Mouse (Mus musculus) ES-Bruce4 (cell line): ENCODE results near the gene Orm3. TPM values are rescaled to one million over a fixed set of nuclear protein-coding genes. Genes with fewer than 3 reads are reported as not detected.

Experiments
- H3K27ac ChIP-seq: 2 replicates; pipeline ENCODE4 v1.5.1; 2012; ENCODE audit warnings: low read length, inconsistent platforms; ENCODE audit not compliant: insufficient read depth
- H3K27me3 ChIP-seq: 2 replicates; pipeline ENCODE4 v1.6.1; 2012; ENCODE audit warnings: mild to moderate bottlenecking, low read length, inconsistent platforms; ENCODE audit not compliant: control insufficient read depth, poor library complexity, insufficient read depth, severe bottlenecking
- H3K36me3 ChIP-seq: 2 replicates; pipeline ENCODE4 v1.6.1; 2012; ENCODE audit warnings: inconsistent platforms, mild to moderate bottlenecking, low read length, moderate library complexity; ENCODE audit not compliant: control insufficient read depth, poor library complexity, insufficient read depth, severe bottlenecking
- H3K4me1 ChIP-seq: one replicate; pipeline ENCODE4 v1.8.1; 2011; ENCODE audit warnings: low read length; ENCODE audit not compliant: control insufficient read depth, insufficient read depth
- H3K4me3 ChIP-seq: 2 replicates; pipeline ENCODE4 v1.5.1; 2011; ENCODE audit warnings: low read depth, mild to moderate bottlenecking, low read length
- H3K9ac ChIP-seq: 2 replicates; pipeline ENCODE4 v1.6.1; 2012; ENCODE audit warnings: low read depth, mild to moderate bottlenecking, inconsistent platforms; ENCODE audit not compliant: poor library complexity, severe bottlenecking
- H3K9me3 ChIP-seq: replicated peaks from 2 replicates; pipeline ENCODE4 v1.6.1; 2012; ENCODE audit warnings: mild to moderate bottlenecking, low read length, inconsistent platforms; ENCODE audit not compliant: control insufficient read depth, poor library complexity, insufficient read depth, severe bottlenecking
- CTCF ChIP-seq: IDR thresholded peaks from one replicate; pipeline ENCODE4 v1.8.1; 2011; ENCODE audit warnings: low read depth, low read length
- EP300 ChIP-seq: IDR thresholded peaks from 2 replicates; pipeline ENCODE4 v1.6.1; 2011; ENCODE audit warnings: low read depth, low read length; ENCODE audit not compliant: insufficient read depth
- POLR2A ChIP-seq: IDR thresholded peaks from one replicate; pipeline ENCODE4 v1.8.1; 2011; ENCODE audit warnings: low read length; ENCODE audit not compliant: insufficient read depth
- polyA plus RNA-seq: library from polyadenylated mRNA; stranded (reverse); fragments of >200 nt; gene quantifications from 2 replicates; pipeline ENCODE4 v1.2.4, GENCODE M21; 2011; ENCODE audit warnings: low read depth; ENCODE audit not compliant: missing spikeins, insufficient read depth, insufficient read length

Orm3 gene
- not detected in 2 replicates for polyA plus RNA-seq

GRCm38 (mm10) chr4:63355877-63356665 is at the start of gene Orm3:
TSS of gene Orm3 (plus strand) at chr4:63356162.
- no peaks in the 10 kb centered on the region for H3K4me1 ChIP-seq
- no peaks in the 10 kb centered on the region for H3K27me3 ChIP-seq
- no peak within 1 kb of the TSS for H3K9ac ChIP-seq
- H3K27ac ChIP-seq, result no peak within 1 kb of the TSS
- no peaks in the 10 kb centered on the region for H3K36me3 ChIP-seq
- H3K4me3 ChIP-seq, result no peak within 1 kb of the TSS
- TF ChIP-seq EP300 (no peak), POLR2A (no peak), CTCF (no peak)
- no peaks in the 10 kb centered on the region for H3K9me3 ChIP-seq

DNA sequence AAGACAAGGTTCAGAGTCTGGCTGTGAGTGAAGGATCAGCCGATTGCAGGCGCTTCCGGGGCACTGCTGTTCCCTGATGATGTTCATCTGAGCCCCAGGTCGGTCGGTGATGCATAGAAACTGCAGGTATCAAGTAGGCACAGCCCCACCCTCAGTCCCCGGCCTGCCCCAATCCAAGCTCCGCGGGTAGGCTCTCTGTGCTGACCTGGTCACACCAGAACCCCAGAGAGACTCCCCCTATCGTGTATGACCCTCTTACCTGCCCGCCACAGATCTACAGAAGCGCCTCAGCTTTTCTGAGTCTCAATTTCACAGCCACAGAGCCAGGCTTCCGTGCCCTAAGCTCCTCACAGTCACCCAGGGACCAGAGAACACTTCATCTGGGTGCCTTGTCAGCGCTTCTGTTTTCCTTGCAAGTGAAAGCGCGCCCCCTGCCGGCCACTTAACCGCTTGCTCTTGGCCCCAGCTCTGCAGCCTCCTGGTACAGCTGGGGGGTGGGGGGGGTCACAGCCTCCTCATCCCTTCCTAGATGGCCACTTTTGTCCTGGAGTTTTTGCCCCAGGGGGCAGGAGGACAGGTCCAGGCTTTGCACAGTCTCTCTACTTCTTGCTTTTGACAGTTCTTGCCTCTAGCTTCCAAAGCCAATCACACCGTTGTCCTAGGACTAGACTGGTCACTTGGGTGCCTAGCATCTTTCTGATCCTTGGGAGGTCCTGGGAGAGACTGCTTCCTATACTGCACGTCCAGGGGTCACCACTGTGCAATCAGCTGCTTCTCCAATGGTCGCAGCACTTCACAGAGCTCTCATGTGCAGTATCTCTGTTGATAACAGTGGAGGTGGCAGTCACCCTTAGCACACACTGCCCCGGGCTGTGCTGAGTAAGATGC is 48.5 kb upstream of the Orm3 start:
- no peak for TF ChIP-seq EP300
- TF ChIP-seq CTCF, result peak; percentile 69
- Histone ChIP-seq H3K9ac (no peak overlapping the region), H3K4me1 (no peaks in the 10 kb centered on the region), H3K4me3 (no peak overlapping the region), H3K27ac (no peak overlapping the region), H3K9me3 (no peaks in the 10 kb centered on the region), H3K36me3 (no peaks in the 10 kb centered on the region), H3K27me3 (no peaks in the 10 kb centered on the region)

GRCm38 (mm10) chr4:63308316-63308715 is 47.6 kb upstream of the Orm3 start:
- H3K4me1 ChIP-seq, result no peaks in the 10 kb centered on the region
- no peaks in the 10 kb centered on the region for H3K9me3 ChIP-seq
- no peak overlapping the region for H3K4me3 ChIP-seq
- no peaks in the 10 kb centered on the region for H3K27me3 ChIP-seq
- no peak overlapping the region for H3K27ac ChIP-seq
- H3K36me3 ChIP-seq, result no peaks in the 10 kb centered on the region
- no peak overlapping the region for H3K9ac ChIP-seq
- TF ChIP-seq CTCF, result no peak
- no peak for TF ChIP-seq EP300
- TF ChIP-seq POLR2A, result no peak

- no peak for TF ChIP-seq EP300
- no peak for TF ChIP-seq POLR2A
- TF ChIP-seq CTCF, result no peak
- no peak overlapping the region for H3K4me3 ChIP-seq
- no peak overlapping the region for H3K27ac ChIP-seq
- H3K36me3 ChIP-seq, result no peaks in the 10 kb centered on the region
- H3K27me3 ChIP-seq, result no peaks in the 10 kb centered on the region
- no peaks in the 10 kb centered on the region for H3K4me1 ChIP-seq
- no peaks in the 10 kb centered on the region for H3K9me3 ChIP-seq
- no peak overlapping the region for H3K9ac ChIP-seq
Observed at GRCm38 (mm10) chr4:63310247-63310855, 45.6 kb upstream of the Orm3 start.

- H3K9ac ChIP-seq, result no peak overlapping the region
- no peak overlapping the region for H3K27ac ChIP-seq
- H3K27me3 ChIP-seq, result no peaks in the 10 kb centered on the region
- TF ChIP-seq POLR2A (no peak), CTCF (no peak), EP300 (no peak)
- H3K4me3 ChIP-seq, result no peak overlapping the region
- no peaks in the 10 kb centered on the region for H3K36me3 ChIP-seq
- no peaks in the 10 kb centered on the region for H3K4me1 ChIP-seq
- no peaks in the 10 kb centered on the region for H3K9me3 ChIP-seq
Observed at GRCm38 (mm10) chr4:63311426-63311825, 44.5 kb upstream of the Orm3 start.
